Mouse (Mus musculus): ENCODE measurements at regions not wholly inside any gene's neighbourhood (a gene's known extent, or its start where the extent isn't known, plus 50 kb on each side); places are given as distances from the start of the nearest gene placed in this dataset.

- Histone ChIP-seq H3K36me3 (ENCODE audit: control insufficient read depth, insufficient read depth) (no peaks in the 10 kb centered on the region), H3K27me3 (ENCODE audit: control insufficient read depth, insufficient read depth, low read length) (no peaks in the 10 kb centered on the region), H3K9ac (ENCODE audit: low read length) (no peak overlapping the region), H3K27ac (ENCODE audit: low read length) (no peak overlapping the region), H3K9me3 (replicated peaks; ENCODE audit: control insufficient read depth, low read length) (no peaks in the 10 kb centered on the region), H3K4me1 (ENCODE audit: control insufficient read depth, insufficient read depth, low read length) (no peaks in the 10 kb centered on the region), H3K4me2 (ENCODE audit: low read depth, low read length) (no peak overlapping the region), H3K4me3 (ENCODE audit: low read length) (no peak overlapping the region)
- WGBS, result 76% methylated on average over 1 of the region's 1 CpGs
- ATAC-seq (replicated peaks; ENCODE audit: extremely low read depth, insufficient read depth, low FRiP score), result no peak
These were observed 62.3 kb upstream of the Agr3 start for GRCm38 (mm10) chr12:35863141-35863540.

- ATAC-seq (replicated peaks; ENCODE audit: extremely low read depth, insufficient read depth, low FRiP score), result peak; percentile 79
- Histone ChIP-seq H3K4me3 (ENCODE audit: low read length) (no peak overlapping the region), H3K27me3 (ENCODE audit: control insufficient read depth, insufficient read depth, low read length) (no peaks in the 10 kb centered on the region), H3K4me2 (ENCODE audit: low read depth, low read length) (no peak overlapping the region), H3K27ac (ENCODE audit: low read length) (no peak overlapping the region), H3K9ac (ENCODE audit: low read length) (no peak overlapping the region), H3K9me3 (replicated peaks; ENCODE audit: control insufficient read depth, low read length) (no peaks in the 10 kb centered on the region), H3K4me1 (ENCODE audit: control insufficient read depth, insufficient read depth, low read length) (no peaks in the 10 kb centered on the region; the same call in 1 of the 2 replicates), H3K36me3 (ENCODE audit: control insufficient read depth, insufficient read depth) (no peaks in the 10 kb centered on the region)
- 33% methylated on average over 4 of the region's 4 CpGs for WGBS
These were observed 72.3 kb upstream of the Agr3 start for GRCm38 (mm10) chr12:35853159-35853558.

- no peak overlapping the region for H3K9ac ChIP-seq (ENCODE audit: low read length)
- H3K4me3 ChIP-seq (ENCODE audit: low read length), result no peak overlapping the region
- H3K27me3 ChIP-seq (ENCODE audit: control insufficient read depth, insufficient read depth, low read length), result no peaks in the 10 kb centered on the region
- H3K27ac ChIP-seq (ENCODE audit: low read length), result no peak overlapping the region
- H3K9me3 ChIP-seq (replicated peaks; ENCODE audit: control insufficient read depth, low read length), result no peaks in the 10 kb centered on the region
- H3K4me1 ChIP-seq (ENCODE audit: control insufficient read depth, insufficient read depth, low read length), result no peaks in the 10 kb centered on the region
- ATAC-seq (replicated peaks; ENCODE audit: extremely low read depth, insufficient read depth, low FRiP score), result no peak; the same call in 1 of the 2 replicates
- no peaks in the 10 kb centered on the region for H3K36me3 ChIP-seq (ENCODE audit: control insufficient read depth, insufficient read depth)
- no peak overlapping the region for H3K4me2 ChIP-seq (ENCODE audit: low read depth, low read length)
- 54% methylated on average over 5 of the region's 5 CpGs for WGBS
These were observed 78.4 kb upstream of the Agr3 start for GRCm38 (mm10) chr12:35846905-35847610.

- no peak overlapping the region for H3K9ac ChIP-seq (ENCODE audit: low read length)
These were observed 88.5 kb upstream of the Agr3 start for GRCm38 (mm10) chr12:35836946-35837345.

GRCm38 (mm10) chr12:35833285-35833684 lies 92.1 kb upstream of the Agr3 start:
- Histone ChIP-seq H3K9me3 (replicated peaks; ENCODE audit: control insufficient read depth, low read length) (no peaks in the 10 kb centered on the region), H3K27me3 (ENCODE audit: control insufficient read depth, insufficient read depth, low read length) (no peaks in the 10 kb centered on the region), H3K4me3 (ENCODE audit: low read length) (no peak overlapping the region), H3K4me1 (ENCODE audit: control insufficient read depth, insufficient read depth, low read length) (no peaks in the 10 kb centered on the region), H3K4me2 (ENCODE audit: low read depth, low read length) (no peak overlapping the region), H3K27ac (ENCODE audit: low read length) (no peak overlapping the region), H3K36me3 (ENCODE audit: control insufficient read depth, insufficient read depth) (no peaks in the 10 kb centered on the region), H3K9ac (ENCODE audit: low read length) (no peak overlapping the region)
- no peak for ATAC-seq (replicated peaks; ENCODE audit: extremely low read depth, insufficient read depth, low FRiP score)
- 63% methylated on average over 3 of the region's 3 CpGs for WGBS

More at GRCm38 (mm10) chr12:35836946-35837345, 88.5 kb upstream of the Agr3 start:
- ATAC-seq (replicated peaks; ENCODE audit: extremely low read depth, insufficient read depth, low FRiP score), result no peak
- Histone ChIP-seq H3K4me2 (ENCODE audit: low read depth, low read length) (no peak overlapping the region), H3K4me3 (ENCODE audit: low read length) (no peak overlapping the region), H3K36me3 (ENCODE audit: control insufficient read depth, insufficient read depth) (no peaks in the 10 kb centered on the region), H3K27ac (ENCODE audit: low read length) (no peak overlapping the region), H3K9me3 (replicated peaks; ENCODE audit: control insufficient read depth, low read length) (no peaks in the 10 kb centered on the region), H3K4me1 (ENCODE audit: control insufficient read depth, insufficient read depth, low read length) (no peaks in the 10 kb centered on the region), H3K27me3 (ENCODE audit: control insufficient read depth, insufficient read depth, low read length) (no peaks in the 10 kb centered on the region)

- no peak for ATAC-seq (replicated peaks; ENCODE audit: extremely low read depth, insufficient read depth, low FRiP score)
These were observed 93.4 kb upstream of the Agr3 start for GRCm38 (mm10) chr12:35831922-35832512.

GRCm38 (mm10) chr12:35831268-35831667 lies 94.2 kb upstream of the Agr3 start:
- H3K9ac ChIP-seq (ENCODE audit: low read length), result no peak overlapping the region
- 10% methylated on average over 5 of the region's 5 CpGs for WGBS
- no peak overlapping the region for H3K4me3 ChIP-seq (ENCODE audit: low read length)
- no peaks in the 10 kb centered on the region for H3K36me3 ChIP-seq (ENCODE audit: control insufficient read depth, insufficient read depth)
- H3K27ac ChIP-seq (ENCODE audit: low read length), result no peak overlapping the region
- H3K4me2 ChIP-seq (ENCODE audit: low read depth, low read length), result no peak overlapping the region
- H3K4me1 ChIP-seq (ENCODE audit: control insufficient read depth, insufficient read depth, low read length), result no peaks in the 10 kb centered on the region
- H3K9me3 ChIP-seq (replicated peaks; ENCODE audit: control insufficient read depth, low read length), result no peaks in the 10 kb centered on the region
- H3K27me3 ChIP-seq (ENCODE audit: control insufficient read depth, insufficient read depth, low read length), result no peaks in the 10 kb centered on the region
- ATAC-seq (replicated peaks; ENCODE audit: extremely low read depth, insufficient read depth, low FRiP score), result no peak

More at GRCm38 (mm10) chr12:35831922-35832512, 93.4 kb upstream of the Agr3 start:
- no peak overlapping the region for H3K27ac ChIP-seq (ENCODE audit: low read length)
- no peak overlapping the region for H3K4me2 ChIP-seq (ENCODE audit: low read depth, low read length)
- no peaks in the 10 kb centered on the region for H3K27me3 ChIP-seq (ENCODE audit: control insufficient read depth, insufficient read depth, low read length)
- no peaks in the 10 kb centered on the region for H3K9me3 ChIP-seq (replicated peaks; ENCODE audit: control insufficient read depth, low read length)
- H3K4me3 ChIP-seq (ENCODE audit: low read length), result no peak overlapping the region
- H3K9ac ChIP-seq (ENCODE audit: low read length), result no peak overlapping the region
- H3K36me3 ChIP-seq (ENCODE audit: control insufficient read depth, insufficient read depth), result no peaks in the 10 kb centered on the region
- H3K4me1 ChIP-seq (ENCODE audit: control insufficient read depth, insufficient read depth, low read length), result no peaks in the 10 kb centered on the region
- WGBS, result 78% methylated on average over 2 of the region's 2 CpGs

- H3K36me3 ChIP-seq (ENCODE audit: control insufficient read depth, insufficient read depth), result no peaks in the 10 kb centered on the region
- no peak overlapping the region for H3K4me3 ChIP-seq (ENCODE audit: low read length)
- no peaks in the 10 kb centered on the region for H3K9me3 ChIP-seq (replicated peaks; ENCODE audit: control insufficient read depth, low read length)
- H3K4me2 ChIP-seq (ENCODE audit: low read depth, low read length), result no peak overlapping the region
- H3K27ac ChIP-seq (ENCODE audit: low read length), result no peak overlapping the region
- no peak; the same call in 1 of the 2 replicates for ATAC-seq (replicated peaks; ENCODE audit: extremely low read depth, insufficient read depth, low FRiP score)
- H3K27me3 ChIP-seq (ENCODE audit: control insufficient read depth, insufficient read depth, low read length), result no peaks in the 10 kb centered on the region
- WGBS, result 41% methylated on average over 2 of the region's 2 CpGs
- H3K9ac ChIP-seq (ENCODE audit: low read length), result no peak overlapping the region
- peaks cover 4% of the 10 kb centered on the region; the same call in 1 of the 2 replicates for H3K4me1 ChIP-seq (ENCODE audit: control insufficient read depth, insufficient read depth, low read length)
These were observed 97.6 kb upstream of the Agr3 start for GRCm38 (mm10) chr12:35827797-35828196.

GRCm38 (mm10) chr12:35826990-35827389 lies 98.4 kb upstream of the Agr3 start:
- 70% methylated on average over 5 of the region's 5 CpGs for WGBS
- H3K27ac ChIP-seq (ENCODE audit: low read length), result no peak overlapping the region
- H3K27me3 ChIP-seq (ENCODE audit: control insufficient read depth, insufficient read depth, low read length), result no peaks in the 10 kb centered on the region
- ATAC-seq (replicated peaks; ENCODE audit: extremely low read depth, insufficient read depth, low FRiP score), result no peak
- H3K36me3 ChIP-seq (ENCODE audit: control insufficient read depth, insufficient read depth), result no peaks in the 10 kb centered on the region
- 0 out of 2 replicates have a peak, but pooled peaks cover 2% of the 10 kb centered on the region for H3K9me3 ChIP-seq (replicated peaks; ENCODE audit: control insufficient read depth, low read length)
- H3K4me3 ChIP-seq (ENCODE audit: low read length), result no peak overlapping the region
- H3K4me2 ChIP-seq (ENCODE audit: low read depth, low read length), result no peak overlapping the region
- peaks cover 4% of the 10 kb centered on the region; the same call in 1 of the 2 replicates for H3K4me1 ChIP-seq (ENCODE audit: control insufficient read depth, insufficient read depth, low read length)
- H3K9ac ChIP-seq (ENCODE audit: low read length), result no peak overlapping the region

Data from heart, embryonic 16.5 days (tissue).